Mouse (Mus musculus) G1E (cell line): ENCODE measurements at regions not wholly inside any gene's neighbourhood (a gene's known extent, or its start where the extent isn't known, plus 50 kb on each side); places are given as distances from the start of the nearest gene placed in this dataset.

Experiments used
- CTCF ChIP-seq: IDR thresholded peaks from 2 replicates; pipeline ENCODE4 v1.5.1; 2012; ENCODE audit warnings: low read depth, low read length, inconsistent platforms, mixed read lengths
- GATA1 ChIP-seq: IDR thresholded peaks from 2 replicates; pipeline ENCODE4 v1.6.1; 2012; ENCODE audit warnings: borderline replicate concordance, low read length, inconsistent platforms, mixed read lengths
- GATA2 ChIP-seq: IDR thresholded peaks from 2 replicates; pipeline ENCODE4 v1.6.1; 2012; ENCODE audit warnings: low read depth, low read length, inconsistent platforms, borderline replicate concordance
- POLR2AphosphoS5 ChIP-seq: IDR thresholded peaks from 2 replicates; pipeline ENCODE4 v1.6.1; 2012; ENCODE audit warnings: low read depth, low read length, inconsistent platforms; ENCODE audit not compliant: insufficient replicate concordance
- TAL1 ChIP-seq: conservative IDR thresholded peaks from 2 replicates; pipeline ENCODE4 v1.6.1; 2012; ENCODE audit warnings: low read depth, low read length, inconsistent platforms, mixed read lengths

DNA sequence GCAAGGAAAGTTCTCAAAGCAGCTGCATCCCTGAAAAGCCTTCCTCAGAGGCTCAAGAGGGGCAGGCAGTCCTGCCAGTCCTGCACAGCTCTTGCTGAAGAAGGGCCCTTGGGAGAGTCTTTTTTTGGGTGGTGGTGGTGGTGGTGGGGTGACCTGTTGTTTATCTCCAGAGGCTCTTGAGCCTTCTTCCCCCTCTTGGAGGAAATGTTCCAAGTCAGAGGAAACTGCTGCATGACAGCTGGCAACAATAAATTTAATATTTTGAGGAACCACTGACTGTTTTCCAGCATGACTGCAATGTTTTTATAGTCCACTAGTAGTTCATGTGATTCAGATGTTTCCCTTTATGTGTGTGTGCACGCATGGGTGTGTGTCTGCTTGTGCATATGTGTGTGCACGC is 62.0 kb upstream of the Fbxo11 start:
- TF ChIP-seq GATA1 (no peak), CTCF (no peak), TAL1 (no peak), POLR2AphosphoS5 (no peak), GATA2 (no peak)
